Mouse (Mus musculus) testis, adult 2 months (tissue): Measurements from ENCODE around the gene Zfp11. TPM values are rescaled to one million over a fixed set of nuclear protein-coding genes. Genes with fewer than 3 reads are reported as not detected.
A peak's percentile ranks its signal among the peaks of the same experiment; 100 is the strongest.
"Not testable (repeated sequence)": the region's sequence is repeated elsewhere in the genome, so short reads cannot be mapped to it uniquely, and the experiment has no call there.

Source experiments
- H3K27ac ChIP-seq: fragments of 200-500 bp; 2 replicates; pipeline ENCODE4 v1.5.1; 2012; ENCODE audit warnings: low read depth, low read length; ENCODE audit not compliant: control insufficient read depth, insufficient read depth
- H3K27me3 ChIP-seq: fragments of 200-500 bp; 2 replicates; pipeline ENCODE4 v1.6.1; 2012; ENCODE audit warnings: mild to moderate bottlenecking, low read length, moderate library complexity; ENCODE audit not compliant: control insufficient read depth, insufficient read depth
- H3K36me3 ChIP-seq: fragments of 200-500 bp; 2 replicates; pipeline ENCODE4 v1.6.1; 2012; ENCODE audit warnings: mild to moderate bottlenecking, low read length; ENCODE audit not compliant: control insufficient read depth, insufficient read depth
- H3K4me1 ChIP-seq: fragments of 200-500 bp; 2 replicates; pipeline ENCODE4 v1.6.1; 2012; ENCODE audit warnings: low read length; ENCODE audit not compliant: control insufficient read depth, insufficient read depth
- H3K4me3 ChIP-seq: fragments of 200-500 bp; 2 replicates; pipeline ENCODE4 v1.5.1; 2012; ENCODE audit warnings: low read depth, mild to moderate bottlenecking, low read length, moderate library complexity, mixed read lengths; ENCODE audit not compliant: control insufficient read depth
- CTCF ChIP-seq: fragments of 200-500 bp; IDR thresholded peaks from 2 replicates; pipeline ENCODE4 v1.5.1; 2012; ENCODE audit warnings: low read depth, mild to moderate bottlenecking, inconsistent platforms, low read length, moderate library complexity; ENCODE audit not compliant: control insufficient read depth, insufficient read depth, insufficient replicate concordance
- POLR2A ChIP-seq: fragments of 200-500 bp; IDR thresholded peaks from 2 replicates; pipeline ENCODE4 v1.6.1; 2012; ENCODE audit warnings: low read depth, mild to moderate bottlenecking, inconsistent platforms, low read length, moderate library complexity; ENCODE audit not compliant: control insufficient read depth
- polyA plus RNA-seq: library from polyadenylated mRNA; depleted of rRNA; stranded (reverse); fragments of >200 nt; gene quantifications from 2 replicates; pipeline ENCODE4 v1.2.3, GENCODE M21; 2012

The Zfp11 gene
- polyA plus RNA-seq, 1 experiment = 1.3 TPM

DNA sequence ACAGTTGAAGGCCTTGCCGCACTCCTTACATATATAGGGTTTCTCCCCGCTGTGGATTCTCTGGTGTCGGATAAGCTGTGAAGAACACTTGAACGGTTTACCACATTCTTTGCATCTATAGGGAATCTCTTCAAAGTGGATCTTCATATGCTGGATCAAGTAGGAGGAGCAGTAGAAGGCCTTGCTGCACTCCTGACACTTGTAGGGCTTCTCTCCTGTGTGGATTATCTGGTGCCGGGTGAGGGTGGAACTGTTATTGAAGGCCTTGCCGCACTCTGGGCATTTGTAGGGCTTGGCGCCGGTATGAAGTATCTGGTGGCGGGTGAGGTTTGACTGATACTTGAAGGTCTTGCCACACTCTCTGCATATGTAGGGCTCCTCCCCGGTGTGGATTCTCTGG, 12.9 kb downstream of the Zfp11 start:
- TF ChIP-seq CTCF = no peak
- TF ChIP-seq POLR2A = no peak
- Histone ChIP-seq H3K4me3 (no peak overlapping the region), H3K4me1 (no peaks in the 10 kb centered on the region), H3K27ac (no peak overlapping the region), H3K27me3 (no peaks in the 10 kb centered on the region), H3K36me3 (peaks cover 1% of the 10 kb centered on the region; the same call in 1 of the 2 replicates)

DNA sequence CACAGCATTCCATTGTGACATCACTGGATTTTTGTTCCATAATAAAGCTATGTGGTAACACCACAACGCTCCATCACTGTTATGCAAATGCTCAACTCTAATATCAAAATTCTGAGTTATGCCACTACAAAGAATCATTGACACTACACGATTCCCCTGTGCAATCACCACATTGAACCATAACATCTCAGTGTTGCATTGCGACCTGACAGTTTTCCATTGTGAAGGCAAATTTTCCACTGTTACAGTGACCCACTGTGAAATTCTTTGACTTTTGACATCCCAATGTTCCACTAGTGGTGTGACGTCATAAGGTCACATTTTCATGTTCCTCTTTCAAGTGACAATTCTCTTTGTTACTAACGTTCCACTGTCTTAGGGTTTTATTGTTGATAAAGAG, 19.0 kb downstream of the Zfp11 start:
- no peak overlapping the region for H3K27ac ChIP-seq
- TF ChIP-seq CTCF = no peak
- TF ChIP-seq POLR2A = no peak
- H3K4me3 ChIP-seq = no peak overlapping the region
- no peaks in the 10 kb centered on the region for H3K27me3 ChIP-seq
- no peaks in the 10 kb centered on the region for H3K36me3 ChIP-seq
- H3K4me1 ChIP-seq = no peaks in the 10 kb centered on the region

GRCm38 (mm10) chr5:129632270-129633250, 37.3 kb downstream of the Zfp11 start:
- H3K4me1 ChIP-seq, H3K27ac ChIP-seq, H3K36me3 ChIP-seq, H3K4me3 ChIP-seq, H3K27me3 ChIP-seq: not testable (repeated sequence)

DNA sequence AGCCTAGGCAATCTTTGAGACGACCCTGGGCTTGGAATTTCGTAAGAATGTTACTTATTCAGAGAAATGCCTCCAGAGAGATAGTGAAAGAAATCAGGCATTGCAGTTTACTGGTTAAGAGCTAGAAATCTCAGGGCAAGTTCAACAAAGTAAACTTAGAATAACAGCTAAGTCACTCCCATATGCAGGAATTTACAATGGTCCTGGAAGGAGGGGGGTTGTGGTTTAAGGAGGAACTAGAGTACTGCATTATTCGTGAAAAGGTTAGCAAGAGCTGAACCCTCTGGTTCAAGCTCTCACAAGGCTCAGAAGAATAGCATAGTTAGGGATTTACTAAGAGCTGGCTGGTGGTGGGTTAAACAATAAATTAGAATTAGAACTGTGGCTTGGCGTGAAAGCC, 43.3 kb downstream of the Zfp11 start:
- not testable (repeated sequence) for H3K27me3 ChIP-seq, H3K4me1 ChIP-seq, H3K4me3 ChIP-seq, H3K27ac ChIP-seq, H3K36me3 ChIP-seq

DNA sequence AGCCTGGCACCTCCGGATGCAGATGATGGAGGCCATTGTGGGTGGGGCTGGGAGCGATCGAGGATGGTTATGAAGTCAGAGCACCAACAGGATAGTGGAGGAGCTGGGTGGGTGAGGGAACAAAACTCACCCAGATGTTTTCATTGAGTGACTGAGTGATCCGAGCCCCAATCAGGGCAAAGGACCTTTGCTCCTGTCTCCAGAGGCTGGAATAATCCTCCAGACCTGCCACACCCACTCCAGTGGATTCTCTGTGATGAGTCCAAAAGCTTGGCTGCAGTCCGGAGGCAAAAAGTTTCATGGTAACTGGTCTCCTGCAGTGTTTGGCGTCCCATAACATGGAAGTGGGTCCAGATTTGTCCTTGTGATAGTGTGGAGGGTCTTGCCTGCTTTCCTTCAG, 43.8 kb downstream of the Zfp11 start:
- Histone ChIP-seq H3K36me3 (no peaks in the 10 kb centered on the region), H3K4me3 (no peak overlapping the region), H3K27ac (no peak overlapping the region), H3K4me1 (no peaks in the 10 kb centered on the region), H3K27me3 (no peaks in the 10 kb centered on the region)
- no peak for TF ChIP-seq CTCF
- TF ChIP-seq POLR2A = no peak

- Histone ChIP-seq H3K36me3 (no peaks in the 10 kb centered on the region), H3K27ac (no peak overlapping the region), H3K4me3 (no peak overlapping the region), H3K4me1 (no peaks in the 10 kb centered on the region), H3K27me3 (no peaks in the 10 kb centered on the region)
- TF ChIP-seq POLR2A (no peak), CTCF (no peak)
These were observed 48.5 kb downstream of the Zfp11 start for GRCm38 (mm10) chr5:129621361-129621760.

DNA sequence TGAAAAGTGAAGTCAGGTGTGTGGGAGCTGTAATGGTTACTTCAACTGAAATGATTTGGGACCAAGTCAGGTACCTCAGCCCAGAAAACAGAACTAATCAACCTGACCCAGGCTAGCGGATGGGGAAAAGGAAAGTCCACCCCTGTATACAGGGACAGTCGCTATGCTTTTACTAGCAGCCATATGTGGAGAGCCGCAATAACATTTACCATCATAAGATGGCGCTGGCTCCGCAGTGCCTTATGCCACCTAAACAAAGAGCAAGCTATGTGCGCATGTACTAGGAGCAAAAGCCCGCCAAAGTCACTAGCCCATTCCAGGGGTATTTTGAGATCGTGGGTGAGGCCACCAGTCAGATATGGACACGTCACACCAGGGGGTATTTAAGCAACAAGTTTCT, 49.3 kb downstream of the Zfp11 start:
- H3K27me3 ChIP-seq, H3K36me3 ChIP-seq, H3K27ac ChIP-seq, H3K4me3 ChIP-seq, H3K4me1 ChIP-seq: not testable (repeated sequence)

- H3K4me3 ChIP-seq = no peak overlapping the region
- no peaks in the 10 kb centered on the region for H3K27me3 ChIP-seq
- TF ChIP-seq POLR2A (no peak), CTCF (peak; percentile 52; the same call in 1 of the 2 replicates)
- no peaks in the 10 kb centered on the region for H3K36me3 ChIP-seq
- H3K27ac ChIP-seq = no peak overlapping the region
- H3K4me1 ChIP-seq = no peaks in the 10 kb centered on the region
These were observed 58.8 kb downstream of the Zfp11 start for GRCm38 (mm10) chr5:129611060-129611459.
